Mouse (Mus musculus) forebrain, embryonic 14.5 days (tissue): Measurements from ENCODE around the gene Plekha7. TPM values are rescaled to one million over a fixed set of nuclear protein-coding genes. Genes with fewer than 3 reads are reported as not detected.

Source experiments
- ATAC-seq: fragments of 200-750 bp; cut with Nextera tagmentation; 2 replicates; pipeline ENCODE4 v1.8.0; 2017; ENCODE audit warnings: mild to moderate bottlenecking, moderate library complexity
- DNase-seq: peaks from one replicate; pipeline ENCODE4 v3.0.0-alpha.2; 2015; ENCODE audit warnings: low spot score
- H3K27ac ChIP-seq: fragments of 300-500 bp; sonication (generic); 2 replicates; pipeline ENCODE4 v1.5.1; 2014; ENCODE audit warnings: low read depth, mild to moderate bottlenecking, control low read depth, low read length, moderate library complexity
- H3K27me3 ChIP-seq: fragments of 300-500 bp; sonication (generic); replicated peaks from 2 replicates; pipeline ENCODE4 v1.6.1; 2014; ENCODE audit warnings: low read length, control low read depth, mixed read lengths; ENCODE audit not compliant: control insufficient read depth, insufficient read depth
- H3K36me3 ChIP-seq: fragments of 300-500 bp; sonication (generic); 2 replicates; pipeline ENCODE4 v1.6.1; 2014; ENCODE audit warnings: low read length, control low read depth; ENCODE audit not compliant: control insufficient read depth, insufficient read depth
- H3K4me1 ChIP-seq: fragments of 300-500 bp; sonication (generic); 2 replicates; pipeline ENCODE4 v1.6.1; 2014; ENCODE audit warnings: antibody characterized with exemption, low read length, control low read depth; ENCODE audit not compliant: control insufficient read depth, insufficient read depth
- H3K4me2 ChIP-seq: fragments of 300-500 bp; sonication (generic); 2 replicates; pipeline ENCODE4 v1.6.1; 2014; ENCODE audit warnings: mild to moderate bottlenecking, control low read depth, low read length
- H3K4me3 ChIP-seq: fragments of 300-500 bp; sonication (generic); 2 replicates; pipeline ENCODE4 v1.5.1; 2014; ENCODE audit warnings: low read depth, low read length, control low read depth
- H3K9ac ChIP-seq: fragments of 300-500 bp; sonication (generic); 2 replicates; pipeline ENCODE4 v1.6.1; 2014; ENCODE audit warnings: mild to moderate bottlenecking, low read length, control low read depth, moderate library complexity
- H3K9me3 ChIP-seq: fragments of 300-500 bp; sonication (generic); replicated peaks from 2 replicates; pipeline ENCODE4 v1.6.1; 2016; ENCODE audit warnings: low read length, control low read depth, mixed read lengths; ENCODE audit not compliant: control insufficient read depth
- WGBS: fragments of 180-500 bp; shearing (Covaris S2); extraction: QIAGEN DNeasy Blood & Tissue Kit; methylation state at CpG from one replicate; pipeline ENCODE4 v1.1.7; 2014; 5-methylcytosine and 5-hydroxymethylcytosine counted together
- polyA plus RNA-seq: library from polyadenylated mRNA; unstranded; fragments of >200 nt; fragmentation: Nextera tagmentation; extraction: Ambion mirVana; gene quantifications from 2 replicates; pipeline ENCODE4 v1.2.1, GENCODE M21; 2014

Gene Plekha7
- polyA plus RNA-seq, 1 experiment from 2014 or later, result 3.1 TPM

DNA sequence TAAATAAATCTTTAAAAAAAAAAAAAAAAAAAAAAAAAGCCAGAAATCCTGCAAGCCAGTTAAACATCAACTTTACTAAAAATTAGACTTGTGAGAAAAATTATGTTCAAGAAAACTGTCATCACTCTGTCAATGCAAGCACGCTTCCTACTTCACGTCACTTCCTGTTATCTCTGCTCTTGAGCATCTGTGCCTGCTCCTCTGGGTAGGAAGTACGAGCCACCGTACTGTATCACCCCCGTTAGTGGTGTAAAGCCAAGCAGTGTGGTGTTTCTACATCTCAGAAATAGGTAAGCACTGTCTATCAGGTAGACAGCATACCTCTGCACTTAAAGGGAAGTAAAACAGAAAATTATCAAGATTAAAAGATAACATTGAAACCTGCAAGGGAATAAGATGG is 19.7 kb upstream of the Plekha7 start:
- no peaks in the 10 kb centered on the region for H3K27me3 ChIP-seq
- no peak overlapping the region for H3K4me3 ChIP-seq
- H3K4me1 ChIP-seq, result peaks cover 1% of the 10 kb centered on the region; the same call in 1 of the 2 replicates
- 91% methylated on average over 5 of the region's 5 CpGs for WGBS
- H3K9ac ChIP-seq, result no peak overlapping the region
- H3K9me3 ChIP-seq, result no peaks in the 10 kb centered on the region
- H3K27ac ChIP-seq, result no peak overlapping the region
- DNase-seq (no peak), ATAC-seq (no peak)
- no peak overlapping the region for H3K4me2 ChIP-seq
- peaks cover 37% of the 10 kb centered on the region for H3K36me3 ChIP-seq

- Histone ChIP-seq H3K4me1 (no peaks in the 10 kb centered on the region), H3K36me3 (no peaks in the 10 kb centered on the region), H3K4me2 (no peak overlapping the region), H3K4me3 (no peak overlapping the region), H3K27me3 (no peaks in the 10 kb centered on the region), H3K9me3 (no peaks in the 10 kb centered on the region), H3K27ac (no peak overlapping the region), H3K9ac (no peak overlapping the region)
- ATAC-seq (peak; percentile 83), DNase-seq (peak; percentile 78)
- 38% methylated on average over 10 of the region's 10 CpGs for WGBS
These were observed 15.3 kb upstream of the Plekha7 start for GRCm38 (mm10) chr7:116323331-116323964.

GRCm38 (mm10) chr7:116309456-116309855 is 1.3 kb upstream of the Plekha7 start:
- Histone ChIP-seq H3K27ac (no peak overlapping the region), H3K4me3 (no peak overlapping the region), H3K9me3 (no peaks in the 10 kb centered on the region), H3K9ac (no peak overlapping the region), H3K36me3 (no peaks in the 10 kb centered on the region), H3K4me1 (no peaks in the 10 kb centered on the region), H3K4me2 (no peak overlapping the region), H3K27me3 (no peaks in the 10 kb centered on the region)
- no peak for DNase-seq
- no peak for ATAC-seq
- WGBS, result 24% methylated on average over 9 of the region's 9 CpGs

DNA sequence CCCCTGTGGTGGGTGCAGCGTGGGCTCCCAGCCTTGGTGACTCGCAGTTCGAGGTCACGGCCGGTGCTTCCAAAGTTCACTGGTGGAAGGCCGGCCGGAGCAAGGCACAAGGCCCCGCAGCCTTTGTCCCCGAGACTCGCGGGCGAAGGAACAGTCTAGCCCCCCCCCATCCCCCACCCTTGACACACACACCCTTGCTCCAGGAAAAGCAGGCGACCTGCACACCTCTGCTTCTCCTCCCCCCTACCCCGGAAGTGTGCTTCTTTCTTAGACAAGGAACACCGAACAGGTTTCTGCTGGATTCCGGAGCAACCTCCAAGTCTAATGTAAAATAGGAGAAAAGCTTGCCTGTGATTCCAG is 436 bp upstream of the Plekha7 start:
- Histone ChIP-seq H3K4me3 (peak overlapping the region; percentile 80), H3K36me3 (no peaks in the 10 kb centered on the region), H3K9me3 (no peaks in the 10 kb centered on the region), H3K4me1 (no peaks in the 10 kb centered on the region), H3K27ac (no peak overlapping the region), H3K27me3 (no peaks in the 10 kb centered on the region), H3K4me2 (peak overlapping the region; percentile 98), H3K9ac (peak overlapping the region; percentile 72)
- 2% methylated on average over 15 of the region's 16 CpGs for WGBS
- DNase-seq, result no peak
- ATAC-seq, result peak; percentile 11; the same call in 1 of the 2 replicates

GRCm38 (mm10) chr7:116307099-116307870 is 891 bp downstream of the Plekha7 start:
- peak overlapping the region; percentile 80 for H3K4me3 ChIP-seq
- ATAC-seq (peak; percentile 90), DNase-seq (peak; percentile 87)
- H3K4me1 ChIP-seq, result no peaks in the 10 kb centered on the region
- H3K9ac ChIP-seq, result peak overlapping the region; percentile 72
- H3K9me3 ChIP-seq, result no peaks in the 10 kb centered on the region
- no peaks in the 10 kb centered on the region for H3K27me3 ChIP-seq
- under 1% methylated on average over 61 of the region's 63 CpGs for WGBS
- H3K27ac ChIP-seq, result peak overlapping the region; percentile 68; the same call in 1 of the 2 replicates
- no peaks in the 10 kb centered on the region for H3K36me3 ChIP-seq
- peak overlapping the region; percentile 98 for H3K4me2 ChIP-seq

GRCm38 (mm10) chr7:116306601-116307000 is 1.6 kb downstream of the Plekha7 start:
- Histone ChIP-seq H3K4me3 (peak overlapping the region; percentile 80), H3K27me3 (no peaks in the 10 kb centered on the region), H3K9me3 (no peaks in the 10 kb centered on the region), H3K4me1 (no peaks in the 10 kb centered on the region), H3K27ac (no peak overlapping the region), H3K36me3 (no peaks in the 10 kb centered on the region), H3K4me2 (peak overlapping the region; percentile 98), H3K9ac (peak overlapping the region; percentile 72)
- WGBS, result 6% methylated on average over 5 of the region's 5 CpGs
- ATAC-seq (no peak), DNase-seq (no peak)

DNA sequence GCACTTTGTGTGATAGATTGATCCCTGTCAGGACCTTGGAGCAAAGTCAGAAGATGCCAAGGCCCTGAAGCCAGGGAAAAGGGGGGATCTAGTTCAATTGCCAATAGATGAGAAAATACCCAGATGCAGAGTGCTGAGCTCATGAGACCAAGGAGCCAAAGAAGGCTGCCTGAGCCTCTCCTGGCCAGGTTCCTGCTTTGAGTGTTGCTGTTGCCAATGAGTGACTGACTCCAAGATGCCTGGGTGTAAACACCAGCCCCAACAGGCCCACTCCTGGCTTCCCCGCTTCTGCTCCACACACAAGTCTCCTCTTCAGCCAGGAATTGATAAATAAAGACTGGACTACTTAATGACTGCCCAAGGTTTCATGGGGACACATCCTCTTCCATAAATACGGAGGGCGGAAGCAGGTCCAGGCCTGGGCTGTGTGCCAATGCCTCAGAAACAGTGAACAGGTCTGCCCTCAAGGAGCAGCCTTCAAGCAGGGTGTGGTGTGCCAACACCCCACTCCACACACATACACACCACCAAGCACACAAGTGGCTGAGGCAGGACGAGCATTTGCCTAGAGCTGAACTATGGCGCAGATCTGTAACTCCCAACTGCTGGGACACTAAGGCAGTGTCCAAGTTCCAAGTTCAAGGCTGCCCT is 6.4 kb downstream of the Plekha7 start:
- Histone ChIP-seq H3K9me3 (no peaks in the 10 kb centered on the region), H3K36me3 (no peaks in the 10 kb centered on the region), H3K9ac (no peak overlapping the region), H3K4me3 (no peak overlapping the region), H3K4me2 (no peak overlapping the region), H3K27ac (no peak overlapping the region), H3K4me1 (peaks cover 4% of the 10 kb centered on the region; the same call in 1 of the 2 replicates), H3K27me3 (no peaks in the 10 kb centered on the region)
- ATAC-seq (no peak), DNase-seq (peak; percentile 65)
- 87% methylated on average over 5 of the region's 5 CpGs for WGBS

- Histone ChIP-seq H3K36me3 (no peaks in the 10 kb centered on the region), H3K4me2 (no peak overlapping the region), H3K9ac (no peak overlapping the region), H3K4me3 (no peak overlapping the region), H3K27me3 (no peaks in the 10 kb centered on the region), H3K27ac (no peak overlapping the region), H3K9me3 (no peaks in the 10 kb centered on the region), H3K4me1 (peaks cover 4% of the 10 kb centered on the region; the same call in 1 of the 2 replicates)
- DNase-seq (no peak), ATAC-seq (no peak)
- 90% methylated on average over 4 of the region's 4 CpGs for WGBS
These were observed 7.0 kb downstream of the Plekha7 start for GRCm38 (mm10) chr7:116301144-116301543.
